Mouse (Mus musculus): ENCODE data around the gene Tigd3. TPM values are rescaled to one million over a fixed set of nuclear protein-coding genes. Genes with fewer than 3 reads are reported as not detected.

The Tigd3 gene
- polyA plus RNA-seq, 1 experiment from 2014 or later = 3.1 TPM

GRCm38 (mm10) chr19:5843781-5844691 lies 49.9 kb downstream of the Tigd3 start:
- Histone ChIP-seq H3K9me3 (no peaks in the 10 kb centered on the region), H3K4me1 (peaks cover 75% of the 10 kb centered on the region), H3K27me3 (no peaks in the 10 kb centered on the region), H3K27ac (peak overlapping the region; percentile 97), H3K36me3 (no peaks in the 10 kb centered on the region), H3K4me3 (peak overlapping the region; percentile 39), H3K9ac (peak overlapping the region; percentile 35), H3K4me2 (peak overlapping the region; percentile 57)
- 76% methylated on average over 30 of the region's 30 CpGs for WGBS
- no peak for ATAC-seq (ENCODE audit: insufficient number of reproducible peaks, low FRiP score, low TSS enrichment, low read depth)

DNA sequence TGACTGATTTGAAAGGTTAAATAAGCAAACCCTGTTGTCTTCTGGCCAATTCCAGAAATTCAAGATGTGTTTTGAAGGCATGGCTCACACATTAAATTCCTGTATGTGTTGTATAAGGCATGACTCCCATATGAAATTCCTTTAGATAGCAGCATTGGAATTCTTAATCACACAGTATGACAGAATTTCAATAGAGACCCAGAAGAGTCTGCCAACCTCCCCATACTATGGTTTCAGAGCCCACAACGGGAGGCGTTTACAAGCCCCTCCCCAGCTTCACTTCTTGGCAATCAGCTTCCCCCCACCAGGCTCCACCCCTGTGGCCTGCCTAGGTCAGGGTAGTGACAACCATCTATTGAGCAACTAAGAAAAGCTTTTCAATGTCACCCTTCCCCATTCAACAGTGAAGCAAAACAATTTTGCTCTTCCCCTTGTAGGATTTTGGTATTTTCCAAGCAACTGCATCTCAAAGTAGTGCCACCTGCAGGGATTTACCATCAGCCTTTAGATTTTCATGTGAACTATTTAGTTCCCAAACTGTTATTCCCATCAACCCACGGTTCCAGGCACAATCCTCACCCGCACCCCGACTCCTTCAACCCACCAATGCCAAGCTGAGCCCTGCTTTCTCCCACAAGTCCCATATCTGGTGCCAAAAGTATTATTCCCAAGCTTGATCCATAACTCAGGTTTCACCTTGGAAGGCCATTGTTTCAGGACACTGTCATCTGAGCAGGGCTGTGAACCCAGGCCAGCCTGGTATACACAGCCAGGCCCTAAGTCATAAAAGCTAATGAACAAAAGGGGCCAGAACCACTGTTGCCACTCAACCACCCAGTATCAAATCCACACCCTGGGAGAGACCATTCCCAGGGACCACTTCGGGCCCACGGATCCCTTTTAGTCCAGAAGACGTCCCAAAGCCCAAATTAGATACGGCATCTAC lies 50.9 kb downstream of the Tigd3 start:
- Histone ChIP-seq H3K4me2 (peak overlapping the region; percentile 57), H3K4me1 (peaks cover 66% of the 10 kb centered on the region), H3K4me3 (peak overlapping the region; percentile 39), H3K9me3 (no peaks in the 10 kb centered on the region), H3K36me3 (no peaks in the 10 kb centered on the region), H3K27me3 (no peaks in the 10 kb centered on the region), H3K27ac (peak overlapping the region; percentile 97), H3K9ac (no peak overlapping the region)
- ATAC-seq (ENCODE audit: insufficient number of reproducible peaks, low FRiP score, low TSS enrichment, low read depth) = no peak
- WGBS = 58% methylated on average over 9 of the region's 9 CpGs

DNA sequence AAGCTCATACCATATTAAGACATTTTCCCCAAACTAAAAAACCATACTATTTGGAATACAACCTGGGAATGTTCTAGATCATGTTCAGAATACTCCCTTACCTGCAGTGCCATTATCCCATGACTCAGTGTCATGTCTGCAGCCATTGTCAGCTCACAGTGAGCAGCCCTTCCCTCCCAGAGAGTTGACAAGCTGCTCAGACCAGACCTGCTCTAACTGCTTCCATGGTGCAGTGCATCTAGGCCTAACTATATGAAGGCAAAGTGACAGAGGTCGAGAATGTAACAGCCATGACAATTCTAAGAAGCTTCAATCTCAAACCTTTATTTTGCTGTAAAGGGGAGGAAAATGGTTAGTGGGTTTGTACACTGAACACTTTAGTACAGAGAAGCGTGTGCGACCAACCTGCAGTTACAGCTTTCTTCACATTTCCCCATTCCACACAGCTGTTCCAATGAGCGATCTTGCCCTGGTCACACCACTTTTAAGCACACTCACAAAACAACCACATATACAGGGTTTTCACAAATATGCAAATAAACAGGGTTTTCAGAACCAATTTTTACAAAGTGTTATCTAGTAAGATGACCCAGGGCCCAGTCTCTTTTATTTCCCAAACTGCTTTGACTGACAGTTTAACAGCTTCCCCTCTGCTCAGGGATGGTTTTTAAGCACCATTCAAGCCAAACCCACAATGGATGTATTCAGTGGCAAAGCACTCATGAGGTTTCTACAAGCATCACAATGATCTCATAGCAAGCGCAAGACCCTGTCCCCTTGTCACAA lies 51.8 kb downstream of the Tigd3 start:
- H3K27ac ChIP-seq = peak overlapping the region; percentile 97; the same call in 1 of the 2 replicates
- no peak for ATAC-seq (ENCODE audit: insufficient number of reproducible peaks, low FRiP score, low TSS enrichment, low read depth)
- H3K4me1 ChIP-seq = peaks cover 57% of the 10 kb centered on the region
- no peaks in the 10 kb centered on the region for H3K27me3 ChIP-seq
- H3K4me3 ChIP-seq = peak overlapping the region; percentile 39
- no peaks in the 10 kb centered on the region for H3K9me3 ChIP-seq
- 65% methylated on average over 5 of the region's 5 CpGs for WGBS
- H3K9ac ChIP-seq = no peak overlapping the region
- peak overlapping the region; percentile 57 for H3K4me2 ChIP-seq
- no peaks in the 10 kb centered on the region for H3K36me3 ChIP-seq

DNA sequence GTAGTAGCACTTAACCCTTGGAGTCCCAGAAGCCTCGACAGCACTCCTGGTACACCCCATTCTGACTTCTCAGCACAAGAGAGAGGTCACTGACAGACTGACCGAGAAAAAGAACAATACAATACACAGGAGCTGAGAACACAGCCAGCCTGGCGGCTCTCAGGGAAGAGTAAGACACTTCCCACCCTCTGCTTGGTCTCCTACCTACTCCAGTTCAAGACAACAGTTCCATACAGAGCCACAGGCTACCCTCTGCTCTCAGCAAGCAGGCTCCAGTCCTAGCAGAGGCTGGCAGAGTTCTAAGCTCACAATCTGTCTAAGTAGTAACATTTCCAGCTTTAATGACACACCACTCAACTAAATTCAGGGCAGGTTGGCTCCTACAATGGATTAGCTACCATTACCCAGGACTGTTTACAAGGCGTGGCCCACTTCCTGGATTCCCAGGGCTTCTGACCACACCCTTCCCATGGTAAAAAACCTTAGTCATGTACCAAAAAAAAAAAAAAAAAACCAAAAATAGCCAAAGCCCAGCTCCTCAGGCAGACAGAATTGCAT lies 52.5 kb downstream of the Tigd3 start:
- peak overlapping the region; percentile 15; the same call in 1 of the 2 replicates for H3K4me2 ChIP-seq
- H3K27ac ChIP-seq = peak overlapping the region; percentile 97
- 57% methylated on average over 4 of the region's 4 CpGs for WGBS

More for the DNA sequence above, 52.5 kb downstream of the Tigd3 start:
- ATAC-seq (ENCODE audit: insufficient number of reproducible peaks, low FRiP score, low TSS enrichment, low read depth) = no peak
- no peaks in the 10 kb centered on the region for H3K36me3 ChIP-seq
- no peak overlapping the region for H3K9ac ChIP-seq
- H3K27me3 ChIP-seq = no peaks in the 10 kb centered on the region
- H3K4me1 ChIP-seq = peaks cover 54% of the 10 kb centered on the region
- H3K4me3 ChIP-seq = no peak overlapping the region
- H3K9me3 ChIP-seq = no peaks in the 10 kb centered on the region

Other genes starting within 250 kb of the Tigd3 start
- 31.1 and 31.2 TPM in 2 replicates for gene Sipa1, start 230.4 kb downstream of the Tigd3 start, polyA plus RNA-seq (2015; fragmentation: Nextera tagmentation; extraction: Ambion mirVana)
- gene Map3k11, start 205.4 kb downstream of the Tigd3 start, polyA plus RNA-seq (2015; fragmentation: Nextera tagmentation; extraction: Ambion mirVana) = 22.7 and 24.9 TPM in 2 replicates
- gene Pcnx3, start 205.2 kb downstream of the Tigd3 start, polyA plus RNA-seq (2015; fragmentation: Nextera tagmentation; extraction: Ambion mirVana) = 18.5 and 20.9 TPM in 2 replicates
- 3.1 and 4.4 TPM in 2 replicates for gene Kcnk7, start 189.8 kb downstream of the Tigd3 start, polyA plus RNA-seq (2015; fragmentation: Nextera tagmentation; extraction: Ambion mirVana)
- gene Ehbp1l1, start 167.8 kb downstream of the Tigd3 start, polyA plus RNA-seq (2015; fragmentation: Nextera tagmentation; extraction: Ambion mirVana) = 28.9 and 48.5 TPM in 2 replicates
- 101 and 107 TPM in 2 replicates for gene Fam89b, start 164.5 kb downstream of the Tigd3 start, polyA plus RNA-seq (2015; fragmentation: Nextera tagmentation; extraction: Ambion mirVana)
- 59.4 and 64.3 TPM in 2 replicates for gene Ltbp3, start 153.2 kb downstream of the Tigd3 start, polyA plus RNA-seq (2015; fragmentation: Nextera tagmentation; extraction: Ambion mirVana)
- 81.6 and 85.1 TPM in 2 replicates for gene Scyl1, start 122.7 kb downstream of the Tigd3 start, polyA plus RNA-seq (2015; fragmentation: Nextera tagmentation; extraction: Ambion mirVana)
- 28.4 and 31.3 TPM in 2 replicates for gene Frmd8, start 18.9 kb downstream of the Tigd3 start, polyA plus RNA-seq (2015; fragmentation: Nextera tagmentation; extraction: Ambion mirVana)
- 3.4 and 5.2 TPM in 2 replicates for gene Slc25a45, start 16.3 kb downstream of the Tigd3 start, polyA plus RNA-seq (2015; fragmentation: Nextera tagmentation; extraction: Ambion mirVana)
- 117 and 125 TPM in 2 replicates for gene Dpf2, start 18.9 kb upstream of the Tigd3 start, polyA plus RNA-seq (2015; fragmentation: Nextera tagmentation; extraction: Ambion mirVana)
- 9.2 and 12.6 TPM in 2 replicates for gene Cdc42ep2, start 30.7 kb upstream of the Tigd3 start, polyA plus RNA-seq (2015; fragmentation: Nextera tagmentation; extraction: Ambion mirVana)
- 56.9 and 61.0 TPM in 2 replicates for gene Pola2, start 70.1 kb upstream of the Tigd3 start, polyA plus RNA-seq (2015; fragmentation: Nextera tagmentation; extraction: Ambion mirVana)
- gene Slc22a20, start 92.0 kb upstream of the Tigd3 start, polyA plus RNA-seq (2015; fragmentation: Nextera tagmentation; extraction: Ambion mirVana) = not detected in 2 replicates
- 21.1 and 26.0 TPM in 2 replicates for gene Capn1, start 121.7 kb upstream of the Tigd3 start, polyA plus RNA-seq (2015; fragmentation: Nextera tagmentation; extraction: Ambion mirVana)
- 34.1 and 34.5 TPM in 2 replicates for gene Syvn1, start 152.4 kb upstream of the Tigd3 start, polyA plus RNA-seq (2015; fragmentation: Nextera tagmentation; extraction: Ambion mirVana)
- gene Mrpl49, start 163.6 kb upstream of the Tigd3 start, polyA plus RNA-seq (2015; fragmentation: Nextera tagmentation; extraction: Ambion mirVana) = 66.8 and 67.5 TPM in 2 replicates
- gene Fau, start 163.7 kb upstream of the Tigd3 start, polyA plus RNA-seq (2015; fragmentation: Nextera tagmentation; extraction: Ambion mirVana) = 723 and 835 TPM in 2 replicates
- gene Znhit2, start 167.0 kb upstream of the Tigd3 start, polyA plus RNA-seq (2015; fragmentation: Nextera tagmentation; extraction: Ambion mirVana) = 33.0 and 33.6 TPM in 2 replicates
- gene Tm7sf2, start 174.2 kb upstream of the Tigd3 start, polyA plus RNA-seq (2015; fragmentation: Nextera tagmentation; extraction: Ambion mirVana) = 19.0 and 28.8 TPM in 2 replicates
- 64.4 and 72.6 TPM in 2 replicates for gene Vps51, start 183.1 kb upstream of the Tigd3 start, polyA plus RNA-seq (2015; fragmentation: Nextera tagmentation; extraction: Ambion mirVana)
- gene Tmem262, start 185.9 kb upstream of the Tigd3 start, polyA plus RNA-seq (2015; fragmentation: Nextera tagmentation; extraction: Ambion mirVana) = not detected in 2 replicates
- gene Gm28374, start 188.1 kb upstream of the Tigd3 start, polyA plus RNA-seq (2015; fragmentation: Nextera tagmentation; extraction: Ambion mirVana) = 1.8 and 1.9 TPM in 2 replicates
- 88.8 and 93.6 TPM in 2 replicates for gene Zfpl1, start 190.8 kb upstream of the Tigd3 start, polyA plus RNA-seq (2015; fragmentation: Nextera tagmentation; extraction: Ambion mirVana)
- 26.3 and 27.1 TPM in 2 replicates for gene Cdca5, start 190.8 kb upstream of the Tigd3 start, polyA plus RNA-seq (2015; fragmentation: Nextera tagmentation; extraction: Ambion mirVana)
- gene AC131692.1, start 200.3 kb upstream of the Tigd3 start, polyA plus RNA-seq (2015; fragmentation: Nextera tagmentation; extraction: Ambion mirVana) = 0.47 TPM in 1 of 2 replicates, not detected in the other
- gene Naaladl1, start 211.6 kb upstream of the Tigd3 start, polyA plus RNA-seq (2015; fragmentation: Nextera tagmentation; extraction: Ambion mirVana) = 0.22 and 0.28 TPM in 2 replicates
- gene Sac3d1, start 224.5 kb upstream of the Tigd3 start, polyA plus RNA-seq (2015; fragmentation: Nextera tagmentation; extraction: Ambion mirVana) = 43.7 and 49.1 TPM in 2 replicates
- gene Snx15, start 234.2 kb upstream of the Tigd3 start, polyA plus RNA-seq (2015; fragmentation: Nextera tagmentation; extraction: Ambion mirVana) = 32.3 and 34.7 TPM in 2 replicates
- gene Batf2, start 246.8 kb upstream of the Tigd3 start, polyA plus RNA-seq (2015; fragmentation: Nextera tagmentation; extraction: Ambion mirVana) = 0.13 and 0.24 TPM in 2 replicates
- gene Arl2, start 247.4 kb upstream of the Tigd3 start, polyA plus RNA-seq (2015; fragmentation: Nextera tagmentation; extraction: Ambion mirVana) = 89.2 and 89.9 TPM in 2 replicates